Mouse (Mus musculus) Patski (cell line): ENCODE results near the gene Hist1h3g. TPM values are rescaled to one million over a fixed set of nuclear protein-coding genes. Genes with fewer than 3 reads are reported as not detected.
"Not testable (repeated sequence)": the region's sequence is repeated elsewhere in the genome, so short reads cannot be mapped to it uniquely, and the experiment has no call there.

Experiments
- ATAC-seq: fragments of 100-300 bp; one replicate; pipeline ENCODE4 v1.8.0; 2021
- CTCF ChIA-PET: fragments of 350-600 bp; sonication (Branson Sonifier 250); formaldehyde crosslinking; loops from one replicate; lab custom pipeline; 2022; ENCODE audit warnings: inconsistent platforms; lab: Charles Lee
- POLR2A ChIA-PET: fragments of 350-600 bp; sonication (Branson Sonifier 250); formaldehyde crosslinking; loops from one replicate; lab custom pipeline; 2022; ENCODE audit warnings: antibody characterized with exemption, inconsistent platforms; lab: Charles Lee
- DNase-seq: peaks from one replicate; pipeline ENCODE4 v3.0.0-alpha.2; 2011; ENCODE audit warnings: low read depth, low spot score
- H3K27me3 ChIP-seq: fragments of 371-371 bp; one replicate; pipeline ENCODE4 v1.5.1; 2021
- CTCF ChIP-seq: fragments of 100-300 bp; IDR thresholded peaks from one replicate; pipeline ENCODE4 v1.5.1; 2021
- in situ Hi-C: fragments of 300-500 bp; cut with MboI; formaldehyde crosslinking; loops from 3 replicates; pipeline ENCODE4 v1.11.1; 2018; ENCODE audit warnings: low pct_unique_long_range_greater_than_20kb, mixed read lengths
- polyA plus RNA-seq: library from polyadenylated mRNA; unstranded; gene quantifications from one replicate; pipeline ENCODE4 v1.2.3, GENCODE M21; 2021

Gene Hist1h3g
- polyA plus RNA-seq, 1 experiment from 2014 or later, result 1.7 TPM

DNA sequence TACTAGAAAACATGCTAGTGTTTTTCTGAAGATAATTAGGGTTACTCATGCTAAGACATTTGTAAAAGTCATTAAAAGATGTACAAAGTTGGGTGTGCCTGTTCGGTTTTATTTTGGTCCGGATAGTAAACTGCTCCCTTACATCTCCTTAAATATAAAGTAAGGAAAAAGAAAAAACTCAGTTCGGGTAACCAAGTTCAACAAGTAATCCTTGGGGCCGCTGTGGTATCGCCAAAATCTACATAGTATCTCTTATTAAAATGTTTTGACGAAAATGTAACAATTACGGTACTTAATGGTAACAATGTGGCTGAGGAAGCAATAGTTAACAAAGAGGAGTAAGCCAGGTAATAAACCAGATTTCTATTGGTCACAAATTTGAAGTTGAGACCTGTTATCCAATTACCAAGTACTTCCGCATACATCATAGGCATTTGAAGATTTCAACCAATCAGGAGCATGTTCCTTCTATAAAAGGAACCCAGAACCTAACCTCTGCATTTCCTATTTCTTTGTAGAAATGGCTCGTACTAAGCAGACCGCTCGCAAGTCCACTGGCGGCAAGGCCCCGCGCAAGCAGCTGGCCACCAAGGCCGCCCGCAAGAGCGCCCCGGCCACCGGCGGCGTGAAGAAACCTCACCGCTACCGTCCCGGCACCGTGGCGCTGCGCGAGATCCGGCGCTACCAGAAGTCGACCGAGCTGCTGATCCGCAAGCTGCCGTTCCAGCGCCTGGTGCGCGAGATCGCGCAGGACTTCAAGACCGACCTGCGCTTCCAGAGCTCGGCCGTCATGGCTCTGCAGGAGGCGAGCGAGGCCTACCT, 9.0 kb downstream of the Hist1h3g start, which contains the start of gene Hist1h3f:
Gene Hist1h3f (plus strand): TSS at position 88 of the 822 bp plus-strand sequence.
- ATAC-seq (peak; percentile 68), DNase-seq (peak; percentile 89)
- CTCF ChIA-PET, result interaction anchor here (1.3 kb wide), 1 partner anchor 10 kb away, joined by 4 read pairs; the partner anchor contains the start of gene Hist1h2af
- no peaks in the 10 kb centered on the region for H3K27me3 ChIP-seq
- TF ChIP-seq CTCF, result no peak
- POLR2A ChIA-PET, result no interaction called here
- in situ Hi-C loops, result no loop called here

DNA sequence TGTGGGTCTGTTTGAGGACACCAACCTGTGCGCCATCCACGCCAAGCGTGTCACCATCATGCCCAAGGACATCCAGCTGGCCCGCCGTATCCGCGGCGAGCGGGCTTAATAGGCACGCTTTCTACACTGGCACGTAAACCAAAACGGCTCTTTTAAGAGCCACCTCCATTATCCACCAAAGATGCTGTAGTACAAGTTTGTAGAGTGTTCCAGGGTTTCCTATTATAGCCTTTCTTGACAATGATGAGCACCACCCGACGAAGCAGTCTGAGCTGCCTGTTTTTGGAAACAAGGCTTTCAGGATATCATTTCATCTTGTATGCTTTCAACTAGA, 9.5 kb downstream of the Hist1h3g start:
- DNase-seq, H3K27me3 ChIP-seq, CTCF ChIA-PET, POLR2A ChIA-PET, in situ Hi-C loops: not testable (repeated sequence)
- ATAC-seq, result peak; percentile 3

DNA sequence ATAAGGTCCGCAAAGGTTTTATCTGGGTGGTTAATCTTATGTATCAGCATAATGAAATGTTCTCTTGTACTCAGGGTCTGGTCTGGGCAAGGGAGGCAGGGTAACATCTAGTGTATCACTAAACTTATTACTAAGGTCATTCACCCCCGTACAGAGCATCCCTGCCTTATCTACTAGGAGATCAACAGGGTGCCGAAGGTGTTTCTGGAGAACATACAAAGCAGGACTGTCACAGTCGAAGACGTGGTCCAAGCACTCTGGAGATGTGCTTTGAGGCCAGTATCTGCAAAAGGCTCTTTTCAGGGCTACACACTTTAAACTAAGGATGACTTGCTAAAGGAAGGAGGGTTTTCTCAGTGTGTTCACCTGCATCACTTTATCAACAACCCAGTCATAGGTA, 11.5 kb downstream of the Hist1h3g start:
- DNase-seq (no peak), ATAC-seq (no peak)
- ChIA-PET POLR2A (no interaction called here), CTCF (no interaction called here)
- no peak for TF ChIP-seq CTCF
- no peaks in the 10 kb centered on the region for H3K27me3 ChIP-seq
- in situ Hi-C loops, result no loop called here

DNA sequence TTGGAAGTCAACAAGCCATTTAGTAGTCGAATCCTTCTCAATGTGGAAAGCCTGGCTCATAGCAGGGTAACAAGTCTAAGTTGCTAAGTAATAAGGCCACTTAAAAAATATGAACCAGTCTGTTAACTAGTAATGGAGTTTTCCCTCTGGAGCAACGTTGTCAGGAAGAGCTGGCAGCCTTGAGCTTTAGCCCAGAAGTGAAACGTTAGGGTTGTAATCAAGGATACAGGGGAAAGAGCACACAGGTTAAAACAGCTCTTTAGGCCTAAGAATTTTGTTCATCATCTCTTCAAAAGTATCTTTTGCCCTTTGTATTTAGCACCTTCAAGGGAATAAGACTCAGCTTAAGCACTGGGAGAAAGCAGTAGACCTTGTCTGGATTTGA, 15.5 kb downstream of the Hist1h3g start:
- ATAC-seq (no peak), DNase-seq (no peak)
- ChIA-PET POLR2A (interaction anchor here (1.0 to 1.2 kb wide), 2 partner anchors 9 to 12 kb away, joined by 3 to 5 read pairs; no protein-coding TSS in a partner anchor), CTCF (no interaction called here)
- in situ Hi-C loops, result no loop called here
- no peaks in the 10 kb centered on the region for H3K27me3 ChIP-seq
- no peak for TF ChIP-seq CTCF

DNA sequence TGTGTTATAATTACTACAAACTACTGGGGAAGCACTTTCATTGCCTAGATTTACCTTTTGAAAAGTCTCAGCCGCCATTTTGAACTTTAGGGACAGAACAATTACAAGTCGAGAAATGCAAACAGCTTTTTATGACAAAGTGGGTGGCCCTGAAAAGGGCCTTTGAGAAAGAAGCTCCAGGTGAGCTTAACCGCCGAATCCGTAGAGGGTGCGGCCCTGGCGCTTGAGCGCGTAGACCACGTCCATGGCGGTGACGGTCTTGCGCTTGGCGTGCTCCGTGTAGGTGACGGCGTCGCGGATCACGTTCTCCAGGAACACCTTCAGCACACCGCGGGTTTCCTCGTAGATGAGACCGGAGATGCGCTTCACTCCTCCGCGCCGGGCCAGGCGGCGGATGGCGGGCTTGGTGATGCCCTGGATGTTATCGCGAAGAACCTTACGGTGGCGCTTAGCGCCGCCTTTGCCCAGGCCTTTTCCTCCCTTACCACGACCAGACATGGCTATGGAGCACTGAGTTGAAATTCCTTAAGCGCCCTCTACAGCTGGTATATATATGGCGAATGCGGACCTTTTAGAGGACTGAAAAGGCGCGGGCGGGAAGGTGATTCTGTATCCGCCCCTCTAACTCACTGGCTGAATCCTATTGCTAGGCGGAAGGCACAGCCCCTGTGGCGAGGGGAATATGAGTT, 16.1 kb downstream of the Hist1h3g start, which contains the start of gene Hist1h4f:
Gene Hist1h4f (minus strand): TSS at position 503 of the 689 bp plus-strand sequence.
- H3K27me3 ChIP-seq, in situ Hi-C loops, CTCF ChIA-PET: not testable (repeated sequence)
- ATAC-seq (peak; percentile 56), DNase-seq (peak; percentile 76)
- TF ChIP-seq CTCF, result peak; percentile 53
- POLR2A ChIA-PET, result interaction anchor here (1.0 to 1.2 kb wide), 2 partner anchors 9 to 12 kb away, joined by 3 to 5 read pairs; no protein-coding TSS in a partner anchor

DNA sequence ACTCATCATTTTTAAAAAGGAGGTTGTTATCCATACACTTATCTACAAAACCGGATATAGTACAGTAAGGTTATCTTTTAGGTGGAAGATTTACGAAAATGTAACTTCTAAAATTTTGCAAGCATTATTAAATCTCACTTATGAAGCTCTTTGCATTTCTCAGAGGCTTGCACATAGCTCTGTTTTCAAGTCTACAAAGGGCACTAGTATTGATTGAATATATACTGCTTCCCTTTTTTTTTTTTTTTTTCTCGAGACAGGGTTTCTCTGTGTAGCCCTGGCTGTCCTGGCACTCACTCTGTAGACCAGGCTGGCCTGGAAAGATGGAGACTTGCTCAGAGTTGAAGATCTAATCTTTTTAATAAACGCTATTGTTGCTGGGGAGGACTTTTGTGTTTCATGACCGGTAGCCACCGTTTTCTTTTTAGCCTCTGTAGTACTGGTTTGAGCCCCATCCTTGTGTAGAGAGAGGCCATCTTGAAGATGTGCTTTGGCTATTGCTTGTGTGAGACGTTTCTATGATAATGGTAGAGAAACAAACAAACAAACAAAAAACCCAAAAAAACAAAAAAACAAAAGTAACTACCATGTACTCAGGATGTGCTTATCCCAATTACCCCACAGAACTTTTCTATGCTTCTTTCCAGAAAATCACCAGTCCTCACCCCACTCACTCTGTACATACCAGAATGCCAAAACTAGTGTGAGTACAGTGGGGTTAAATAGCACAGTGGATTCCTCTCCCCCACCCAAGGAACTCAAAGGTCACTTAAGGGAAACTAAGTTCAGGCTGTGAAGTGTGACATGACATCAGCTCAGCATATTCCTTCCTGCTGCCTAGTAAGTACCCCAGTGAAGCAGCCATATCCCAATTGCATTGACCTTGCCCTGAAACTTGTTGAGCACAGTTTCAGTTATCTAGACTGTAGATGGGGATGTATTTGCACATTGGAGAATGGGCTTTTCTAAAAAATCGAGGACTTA, 17.0 kb downstream of the Hist1h3g start:
- in situ Hi-C loops, result no loop called here
- DNase-seq (no peak), ATAC-seq (no peak)
- ChIA-PET POLR2A (no interaction called here), CTCF (interaction anchor here (1.5 kb wide), 1 partner anchor 10 kb away, joined by 3 read pairs; the partner anchor contains the start of gene Hist1h2bh)
- H3K27me3 ChIP-seq, result no peaks in the 10 kb centered on the region
- TF ChIP-seq CTCF, result no peak

DNA sequence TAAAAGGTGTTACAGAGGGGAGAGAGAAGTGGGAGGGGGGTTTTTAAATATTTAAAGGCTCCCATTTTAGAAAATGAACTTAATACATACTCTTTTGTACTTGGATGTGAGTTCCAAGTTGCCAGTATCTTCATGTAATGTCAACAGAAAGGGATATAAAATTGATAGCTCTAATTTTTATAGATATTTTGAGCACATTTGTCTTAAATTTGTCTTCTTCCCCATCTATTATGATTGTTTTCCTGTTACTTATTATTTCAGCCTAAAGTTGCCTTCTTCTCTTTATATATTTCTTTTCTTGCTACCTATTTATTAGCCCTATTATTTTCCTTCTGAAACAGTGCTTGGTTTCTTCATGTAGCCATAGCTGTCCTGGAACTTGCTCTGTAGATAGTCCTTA, 17.7 kb downstream of the Hist1h3g start, which contains the start of gene Hist1h1d:
Gene Hist1h1d (plus strand): TSS at position 301 of the 400 bp plus-strand sequence.
- no peak for TF ChIP-seq CTCF
- H3K27me3 ChIP-seq, result no peaks in the 10 kb centered on the region
- in situ Hi-C loops, result no loop called here
- ChIA-PET POLR2A (no interaction called here), CTCF (interaction anchor here (0.7 to 1.5 kb wide), 3 partner anchors 10 to 1589 kb away, joined by 3 read pairs; partner anchors contain the start of gene Hist1h2bh)
- ATAC-seq (no peak), DNase-seq (no peak)

DNA sequence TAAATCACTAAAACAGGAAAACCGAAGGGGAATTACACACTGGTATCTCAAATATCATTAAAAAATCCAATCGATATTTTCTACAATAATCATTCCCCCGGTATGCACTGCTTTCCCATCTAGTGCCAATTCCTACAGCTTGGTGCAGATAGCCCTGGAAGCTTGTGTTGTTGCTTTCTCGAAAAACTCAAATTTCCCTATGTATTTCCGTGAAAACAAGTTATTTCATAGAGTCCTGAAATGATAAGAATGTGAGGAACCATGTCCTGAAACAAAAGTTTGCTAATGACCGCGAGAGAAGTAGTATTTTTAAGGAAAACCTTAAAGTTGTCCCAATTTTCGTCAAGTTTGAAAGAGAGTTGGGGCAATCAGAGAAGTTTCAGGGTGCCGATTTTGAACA, 19.2 kb downstream of the Hist1h3g start:
- in situ Hi-C loops, result no loop called here
- no peaks in the 10 kb centered on the region for H3K27me3 ChIP-seq
- no peak for DNase-seq
- ATAC-seq, result no peak
- POLR2A ChIA-PET, result interaction anchor here (0.7 to 1.6 kb wide), 4 partner anchors 16 to 31 kb away, joined by 3 to 6 read pairs (median 3); partner anchors contain the start of genes Hist1h2ae and Hist1h4d
- CTCF ChIA-PET, result interaction anchor here (0.7 to 1.8 kb wide), 4 partner anchors 9 to 196 kb away, joined by 3 to 6 read pairs (median 4); partner anchors contain the start of genes Hist1h2ab and Hist1h2af
- TF ChIP-seq CTCF, result no peak
